Mouse (Mus musculus) cerebellum, adult 18-20 months (tissue): ENCODE data around the gene Tlr9.

Source experiments
- DNase-seq, 2 experiments: peaks; one replicate each; pipeline ENCODE4 v3.0.0; 2021

The Tlr9 gene

DNA sequence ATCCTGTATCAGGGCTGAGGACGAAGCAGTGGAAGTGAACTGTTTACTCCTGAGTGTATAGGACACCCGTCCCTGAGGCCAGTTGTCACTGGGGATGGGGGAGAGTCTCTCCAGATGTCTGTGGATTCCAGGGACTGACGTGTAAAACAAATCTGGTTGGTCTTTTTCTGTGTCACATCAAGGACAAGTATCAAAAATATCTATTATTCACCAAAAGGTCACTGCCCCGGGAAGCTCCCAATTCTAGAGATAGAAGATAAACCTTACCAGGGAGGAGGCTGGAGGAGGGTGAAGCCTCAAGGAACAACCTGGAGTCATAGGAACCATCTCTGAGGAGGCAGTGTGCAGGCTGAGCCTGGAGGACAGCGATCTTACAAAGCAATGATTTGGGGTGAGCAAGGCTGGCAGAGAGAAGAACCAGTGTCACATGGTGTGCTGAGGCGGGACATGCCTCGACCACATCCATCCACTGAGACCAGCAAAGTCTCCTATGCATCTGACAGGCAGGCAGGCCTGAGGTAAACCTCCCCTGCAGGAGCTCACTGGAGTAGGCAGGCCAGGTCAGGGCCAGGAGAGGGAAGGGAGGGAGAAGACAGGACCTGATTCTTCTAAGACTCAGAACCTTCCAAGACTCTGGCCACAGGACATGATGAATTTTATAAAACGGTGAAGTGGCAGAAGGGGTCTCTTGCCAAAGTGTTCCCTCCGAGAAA, 46.8 kb downstream of the Tlr9 start:
- DNase-seq, result no peak

GRCm38 (mm10) chr9:106269879-106270278, 47.5 kb downstream of the Tlr9 start:
- DNase-seq, result no peak

GRCm38 (mm10) chr9:106270656-106271055, 48.3 kb downstream of the Tlr9 start:
- no peak for DNase-seq

GRCm38 (mm10) chr9:106272288-106272687, 49.9 kb downstream of the Tlr9 start:
- DNase-seq, result no peak

GRCm38 (mm10) chr9:106273276-106273675, 50.9 kb downstream of the Tlr9 start:
- DNase-seq, result no peak

GRCm38 (mm10) chr9:106273791-106274190, 51.4 kb downstream of the Tlr9 start:
- no peak for DNase-seq

DNA sequence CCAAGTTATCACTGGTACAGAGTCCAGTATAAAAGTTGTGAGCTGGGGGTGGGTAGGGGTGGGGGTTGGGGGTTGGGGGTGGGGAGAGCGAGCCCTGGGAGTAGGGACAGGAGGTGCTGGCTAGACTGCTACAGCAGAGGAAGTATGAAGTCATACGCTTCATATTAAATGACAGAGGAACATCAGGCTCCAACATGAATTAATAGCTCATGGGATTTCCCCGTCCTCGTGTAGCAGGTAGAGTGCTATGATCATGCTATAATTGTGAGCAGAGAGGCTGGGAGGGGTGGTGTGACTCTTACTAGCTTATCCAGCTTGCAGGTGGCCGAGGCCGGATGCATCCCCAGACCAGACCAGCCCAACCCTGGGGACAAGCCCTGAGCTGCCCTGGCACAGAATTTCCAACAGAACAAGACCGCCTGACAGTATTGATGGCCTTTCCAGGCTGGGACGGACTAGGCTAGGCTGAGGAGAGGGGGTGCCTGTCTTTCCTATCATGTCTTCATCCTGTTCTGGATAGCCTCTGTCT, 52.3 kb downstream of the Tlr9 start:
- no peak for DNase-seq

DNA sequence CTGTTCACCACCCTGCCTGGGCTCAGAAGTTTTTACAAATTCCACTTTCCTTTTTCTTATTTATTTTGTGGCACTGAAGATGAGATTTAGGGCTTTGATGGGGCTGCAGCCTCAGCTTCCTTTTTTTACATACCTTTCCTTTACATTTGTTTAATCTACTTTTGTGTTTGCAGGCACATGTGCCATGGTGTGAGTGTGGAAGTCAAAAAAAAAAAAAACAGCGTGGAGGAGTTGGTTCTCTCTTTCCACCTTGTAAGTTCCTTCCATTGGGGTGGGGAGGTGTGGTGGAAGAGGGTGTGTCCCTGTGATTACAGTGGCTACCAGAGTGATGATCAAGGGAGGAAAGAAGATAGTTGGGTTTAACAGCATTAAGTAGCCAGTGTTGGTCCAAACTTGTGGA, 53.4 kb downstream of the Tlr9 start:
- no peak for DNase-seq
